Mouse (Mus musculus): Measurements from ENCODE around the gene Angpt4. TPM values are rescaled to one million over a fixed set of nuclear protein-coding genes. Genes with fewer than 3 reads are reported as not detected.

Angpt4 gene
- polyA plus RNA-seq, 1 experiment from 2014 or later: 0.43 TPM

DNA sequence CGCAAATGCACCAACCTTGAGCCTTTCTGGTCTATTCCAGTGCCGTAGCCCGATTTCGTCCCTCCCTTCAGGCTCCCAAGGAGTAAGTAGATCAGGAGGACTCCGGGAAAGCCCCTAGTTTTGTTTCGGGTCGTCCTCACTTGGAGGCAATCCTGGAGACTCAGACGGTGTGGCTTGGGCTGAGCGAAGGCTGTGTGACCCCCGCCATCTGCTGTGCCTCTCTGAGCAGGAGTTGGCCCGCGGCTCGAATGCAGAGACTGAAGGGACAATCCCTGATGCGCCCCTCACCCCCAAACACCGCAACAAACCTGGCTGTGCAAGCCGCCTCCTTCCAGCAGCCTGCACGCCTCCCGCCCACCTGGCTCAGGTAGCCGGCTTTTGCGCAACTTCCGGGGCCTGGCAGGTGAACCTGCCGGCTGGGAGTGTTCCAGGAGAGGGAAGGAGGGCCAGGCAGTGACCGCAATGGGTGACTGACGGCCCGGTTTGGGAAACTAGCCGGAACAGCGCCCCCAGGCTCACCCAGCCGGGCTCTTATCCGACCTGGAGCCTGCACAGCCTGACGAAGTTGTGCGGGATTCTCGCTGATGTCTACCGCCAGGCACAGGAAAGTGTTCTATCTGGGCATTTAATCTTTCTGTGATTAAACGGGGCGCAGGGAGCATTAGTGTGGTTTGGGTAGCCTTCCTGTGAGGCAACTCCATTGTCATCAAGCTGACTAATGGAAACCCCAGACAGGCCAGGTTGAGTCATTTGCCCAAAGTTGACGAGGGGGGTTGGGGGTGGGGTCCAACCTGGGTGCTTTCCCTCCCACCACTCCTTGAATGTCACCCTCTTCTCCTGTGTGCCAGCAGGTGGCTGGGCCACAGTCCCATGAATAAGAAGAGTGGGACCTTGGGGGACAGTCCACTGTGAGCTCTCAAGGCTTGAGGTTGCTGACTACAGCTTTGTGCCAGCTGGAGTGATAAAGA lies 62.9 kb downstream of the Angpt4 start:
- peak overlapping the region; percentile 66 for H3K4me2 ChIP-seq (replicated peaks)
- H3K9me3 ChIP-seq: no peaks in the 10 kb centered on the region
- H3K36me3 ChIP-seq: peaks cover 18% of the 10 kb centered on the region
- peak overlapping the region; percentile 93 for H3K27ac ChIP-seq (replicated peaks)
- H3K4me1 ChIP-seq: peaks cover 88% of the 10 kb centered on the region
- WGBS: 5% methylated on average over 36 of the region's 36 CpGs
- peak overlapping the region; percentile 63 for H3K9ac ChIP-seq (replicated peaks)
- ATAC-seq (ENCODE audit: low FRiP score, low read depth): peak; percentile 11; the same call in 1 of the 2 replicates
- H3K4me3 ChIP-seq: peak overlapping the region; percentile 42
- H3K27me3 ChIP-seq: 0 out of 2 replicates have a peak, but pooled peaks cover 10% of the 10 kb centered on the region

DNA sequence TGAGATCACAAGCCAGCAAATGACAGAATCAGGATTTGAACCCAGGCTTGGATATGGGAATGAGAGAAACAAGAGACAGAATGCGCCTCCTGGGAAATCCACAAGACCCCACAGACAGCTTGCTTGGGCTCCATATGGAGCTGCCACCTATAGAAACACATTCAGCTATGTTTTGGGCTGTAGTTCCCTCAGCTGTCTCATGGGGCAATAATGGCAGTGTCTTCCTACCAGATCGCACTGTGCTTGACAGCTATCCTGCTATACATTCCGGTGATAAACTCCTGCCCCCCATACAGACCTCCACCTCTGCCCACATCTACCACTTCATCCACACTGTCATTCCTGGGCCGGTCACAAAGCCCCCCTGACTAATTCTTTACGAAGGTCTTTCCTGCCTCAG lies 64.3 kb downstream of the Angpt4 start:
- H3K4me3 ChIP-seq: no peak overlapping the region
- ATAC-seq (ENCODE audit: low FRiP score, low read depth): no peak
- no peak overlapping the region for H3K9ac ChIP-seq (replicated peaks)
- 0 out of 2 replicates have a peak, but pooled peaks cover 10% of the 10 kb centered on the region for H3K27me3 ChIP-seq
- H3K4me1 ChIP-seq: peaks cover 84% of the 10 kb centered on the region
- H3K36me3 ChIP-seq: peaks cover 5% of the 10 kb centered on the region; the same call in 1 of the 2 replicates
- H3K27ac ChIP-seq (replicated peaks): no peak overlapping the region
- WGBS: 90% methylated on average over 5 of the region's 5 CpGs
- no peak overlapping the region for H3K4me2 ChIP-seq (replicated peaks)
- no peaks in the 10 kb centered on the region for H3K9me3 ChIP-seq

GRCm38 (mm10) chr2:151976067-151976466 lies 65.1 kb downstream of the Angpt4 start:
- H3K9ac ChIP-seq (replicated peaks): 0 out of 2 replicates have a peak overlapping the region, but pooled peaks have one; percentile 5
- peaks cover 83% of the 10 kb centered on the region for H3K4me1 ChIP-seq
- no peak overlapping the region for H3K4me3 ChIP-seq
- WGBS: 89% methylated on average over 3 of the region's 3 CpGs
- H3K9me3 ChIP-seq: no peaks in the 10 kb centered on the region
- peaks cover 5% of the 10 kb centered on the region; the same call in 1 of the 2 replicates for H3K36me3 ChIP-seq
- no peak overlapping the region for H3K4me2 ChIP-seq (replicated peaks)
- 0 out of 2 replicates have a peak, but pooled peaks cover 10% of the 10 kb centered on the region for H3K27me3 ChIP-seq
- no peak for ATAC-seq (ENCODE audit: low FRiP score, low read depth)
- no peak overlapping the region for H3K27ac ChIP-seq (replicated peaks)

DNA sequence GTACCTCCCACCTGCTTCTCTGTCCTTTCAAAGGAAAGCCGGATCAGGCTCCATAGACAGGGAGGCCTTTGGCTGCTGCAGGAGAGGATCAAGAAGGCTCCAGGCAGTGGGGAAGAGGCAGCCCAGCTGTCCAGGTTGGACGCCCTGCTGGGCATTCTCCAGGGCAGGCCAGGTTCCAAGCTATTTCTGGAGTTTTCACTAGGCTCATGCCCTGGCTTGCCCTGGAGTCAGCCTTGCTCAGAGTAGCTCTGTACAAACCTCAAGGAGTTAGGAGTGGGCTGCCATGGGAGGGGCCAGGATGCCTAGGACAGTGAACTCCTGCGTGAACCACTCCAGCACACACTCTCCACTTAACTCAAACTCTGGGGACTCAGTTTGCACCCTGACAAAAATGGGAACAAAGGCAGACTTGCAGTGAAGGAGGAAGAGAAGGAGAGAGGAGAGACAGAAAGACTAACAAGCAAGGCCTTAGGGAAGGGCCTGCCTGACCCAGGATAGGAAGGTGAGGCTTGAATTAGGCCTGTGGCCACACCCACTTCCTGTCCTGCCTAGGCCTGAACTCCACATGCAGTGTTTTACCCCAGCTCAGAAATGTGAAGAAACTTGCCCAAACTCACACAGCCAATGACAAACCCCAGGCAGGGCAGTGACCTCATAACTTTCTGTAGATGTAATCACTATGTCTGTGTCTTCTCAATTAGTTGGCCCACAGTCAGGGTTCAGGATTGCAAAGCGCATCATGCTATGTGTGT lies 66.9 kb downstream of the Angpt4 start:
- peaks cover 5% of the 10 kb centered on the region; the same call in 1 of the 2 replicates for H3K36me3 ChIP-seq
- peak overlapping the region; percentile 74 for H3K4me2 ChIP-seq (replicated peaks)
- no peaks in the 10 kb centered on the region for H3K27me3 ChIP-seq
- H3K9ac ChIP-seq (replicated peaks): 0 out of 2 replicates have a peak overlapping the region, but pooled peaks have one; percentile 34
- H3K9me3 ChIP-seq: no peaks in the 10 kb centered on the region
- H3K27ac ChIP-seq (replicated peaks): peak overlapping the region; percentile 32; the same call in 1 of the 2 replicates
- H3K4me1 ChIP-seq: peaks cover 65% of the 10 kb centered on the region
- peak overlapping the region; percentile 68; the same call in 1 of the 2 replicates for H3K4me3 ChIP-seq
- 78% methylated on average over 4 of the region's 4 CpGs for WGBS
- no peak for ATAC-seq (ENCODE audit: low FRiP score, low read depth)

DNA sequence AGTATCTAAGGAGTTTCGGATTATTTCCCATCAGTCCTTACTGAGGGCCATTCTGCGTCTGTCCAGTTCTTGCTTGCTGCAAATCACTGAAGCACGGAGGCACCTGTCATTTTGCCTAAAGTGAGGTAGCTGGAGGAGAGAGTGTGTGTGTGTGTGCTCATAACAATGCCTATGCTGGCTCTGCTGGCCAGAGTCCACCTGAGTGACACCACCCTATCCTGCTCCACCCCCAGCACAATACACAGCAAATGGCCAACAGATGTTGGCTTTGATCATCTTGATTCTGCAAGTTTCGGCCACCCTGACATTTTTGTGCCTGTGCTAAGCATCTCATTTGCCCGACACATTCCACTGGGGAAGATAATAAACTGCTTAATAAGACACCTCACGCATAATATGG lies 67.5 kb downstream of the Angpt4 start:
- Histone ChIP-seq H3K9me3 (no peaks in the 10 kb centered on the region), H3K9ac (replicated peaks) (peak overlapping the region; percentile 69; the same call in 1 of the 2 replicates), H3K27ac (replicated peaks) (no peak overlapping the region), H3K4me1 (peaks cover 59% of the 10 kb centered on the region), H3K4me2 (replicated peaks) (peak overlapping the region; percentile 74), H3K4me3 (peak overlapping the region; percentile 68), H3K27me3 (no peaks in the 10 kb centered on the region), H3K36me3 (peaks cover 5% of the 10 kb centered on the region; the same call in 1 of the 2 replicates)
- ATAC-seq (ENCODE audit: low FRiP score, low read depth): no peak
- WGBS: 72% methylated on average over 6 of the region's 6 CpGs

DNA sequence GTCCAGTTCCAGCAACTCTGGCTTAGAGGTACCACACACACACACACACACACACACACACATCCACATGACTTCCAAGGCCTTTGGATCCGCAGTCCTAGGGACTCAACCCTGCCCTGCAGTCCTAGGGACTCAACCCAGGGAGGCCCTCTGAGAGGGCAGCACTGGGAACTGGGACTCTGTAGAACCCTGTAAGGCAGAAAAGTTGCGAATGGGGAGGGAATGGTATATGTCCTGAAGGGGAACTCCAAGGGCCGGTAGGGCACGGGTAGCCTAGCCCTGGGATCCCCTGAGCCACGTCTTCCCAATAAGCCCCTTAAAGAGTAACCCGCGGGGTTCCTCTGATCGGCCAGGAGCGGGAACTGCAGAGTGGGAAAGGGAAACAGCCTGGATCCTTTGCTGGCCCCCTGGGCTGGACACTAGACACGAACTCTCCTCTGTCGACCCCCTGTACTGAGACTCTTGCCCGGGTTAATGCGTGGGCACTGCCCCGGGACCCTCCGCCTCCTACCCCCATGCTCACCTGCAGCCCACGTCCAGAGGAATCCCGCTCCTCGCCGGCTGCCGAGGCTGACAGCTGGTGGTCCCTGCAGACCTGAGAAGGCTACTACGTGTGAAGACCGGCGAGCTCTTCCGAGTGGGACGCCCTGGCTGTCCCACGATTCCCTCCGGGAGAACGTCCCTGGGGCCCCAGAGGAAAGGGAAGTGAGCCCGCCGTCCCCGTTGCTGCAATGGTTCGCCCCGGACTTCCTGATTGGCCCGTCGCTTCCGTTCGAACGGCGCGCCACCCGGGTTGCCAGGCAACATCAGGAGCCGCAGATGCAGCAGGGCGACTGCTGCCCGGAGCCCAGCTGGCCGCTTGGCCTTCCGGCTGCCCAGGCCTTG lies 68.7 kb downstream of the Angpt4 start, which contains the start of gene Fam110a:
Fam110a (minus strand) TSS at position 750 of the 885 bp plus-strand sequence.
- H3K4me2 ChIP-seq (replicated peaks): peak within 1 kb of the TSS; percentile 74
- peak within 1 kb of the TSS; percentile 68 for H3K4me3 ChIP-seq
- ATAC-seq (ENCODE audit: low FRiP score, low read depth): peak; percentile 92
- peak within 1 kb of the TSS; percentile 69 for H3K9ac ChIP-seq (replicated peaks)
- peaks cover 5% of the 10 kb centered on the region; the same call in 1 of the 2 replicates for H3K36me3 ChIP-seq
- peaks cover 47% of the 10 kb centered on the region for H3K4me1 ChIP-seq
- under 1% methylated on average over 46 of the region's 46 CpGs for WGBS
- peak within 1 kb of the TSS; percentile 82 for H3K27ac ChIP-seq (replicated peaks)
- H3K27me3 ChIP-seq: no peaks in the 10 kb centered on the region
- no peaks in the 10 kb centered on the region for H3K9me3 ChIP-seq

- Histone ChIP-seq H3K4me2 (replicated peaks) (peak overlapping the region; percentile 74), H3K36me3 (peaks cover 5% of the 10 kb centered on the region; the same call in 1 of the 2 replicates), H3K27ac (replicated peaks) (peak overlapping the region; percentile 82), H3K9me3 (no peaks in the 10 kb centered on the region), H3K4me3 (peak overlapping the region; percentile 68), H3K27me3 (no peaks in the 10 kb centered on the region), H3K9ac (replicated peaks) (no peak overlapping the region), H3K4me1 (peaks cover 47% of the 10 kb centered on the region)
- 40% methylated on average over 3 of the region's 3 CpGs for WGBS
- ATAC-seq (ENCODE audit: low FRiP score, low read depth): no peak; the same call in 1 of the 2 replicates
Observed at GRCm38 (mm10) chr2:151980355-151980693, 69.3 kb downstream of the Angpt4 start.

- H3K4me3 ChIP-seq: no peak overlapping the region
- no peak for ATAC-seq (ENCODE audit: low FRiP score, low read depth)
- no peaks in the 10 kb centered on the region for H3K27me3 ChIP-seq
- H3K9me3 ChIP-seq: no peaks in the 10 kb centered on the region
- peaks cover 1% of the 10 kb centered on the region; the same call in 1 of the 2 replicates for H3K36me3 ChIP-seq
- WGBS: 82% methylated on average over 6 of the region's 6 CpGs
- no peak overlapping the region for H3K4me2 ChIP-seq (replicated peaks)
- H3K4me1 ChIP-seq: peaks cover 40% of the 10 kb centered on the region
- no peak overlapping the region; the same call in 1 of the 2 replicates for H3K27ac ChIP-seq (replicated peaks)
- no peak overlapping the region for H3K9ac ChIP-seq (replicated peaks)
Observed at GRCm38 (mm10) chr2:151981268-151981667, 70.3 kb downstream of the Angpt4 start.

- Histone ChIP-seq H3K27me3 (no peaks in the 10 kb centered on the region), H3K27ac (replicated peaks) (no peak overlapping the region), H3K9ac (replicated peaks) (no peak overlapping the region), H3K4me2 (replicated peaks) (no peak overlapping the region), H3K4me1 (peaks cover 29% of the 10 kb centered on the region), H3K36me3 (no peaks in the 10 kb centered on the region), H3K4me3 (no peak overlapping the region), H3K9me3 (no peaks in the 10 kb centered on the region)
- no peak for ATAC-seq (ENCODE audit: low FRiP score, low read depth)
Observed at GRCm38 (mm10) chr2:151982476-151982875, 71.5 kb downstream of the Angpt4 start.

GRCm38 (mm10) chr2:151984019-151984418 lies 73.0 kb downstream of the Angpt4 start:
- H3K4me3 ChIP-seq: no peak overlapping the region
- no peaks in the 10 kb centered on the region for H3K36me3 ChIP-seq
- no peak overlapping the region for H3K4me2 ChIP-seq (replicated peaks)
- H3K27ac ChIP-seq (replicated peaks): no peak overlapping the region
- no peak overlapping the region for H3K9ac ChIP-seq (replicated peaks)
- H3K27me3 ChIP-seq: no peaks in the 10 kb centered on the region
- no peaks in the 10 kb centered on the region for H3K9me3 ChIP-seq
- no peak for ATAC-seq (ENCODE audit: low FRiP score, low read depth)
- WGBS: 70% methylated on average over 9 of the region's 9 CpGs
- peaks cover 14% of the 10 kb centered on the region for H3K4me1 ChIP-seq

All from midbrain, embryonic 12.5 days (tissue).